Mouse (Mus musculus) hematopoietic stem cell, adult 5-6 weeks (primary cell): ENCODE measurements around the gene Slc4a1. TPM values are rescaled to one million over a fixed set of nuclear protein-coding genes. Genes with fewer than 3 reads are reported as not detected.

Source experiments
- ATAC-seq, 2 experiments: fragments of 125-278 bp in 1 of 2; replicated peaks in 1 of 2; 2 replicates each; pipeline ENCODE4 v1.8.0; 2016 to 2017; ENCODE audit warnings: inconsistent platforms in 2 of 2, mild to moderate bottlenecking in 2 of 2, moderate number of reproducible peaks in 2 of 2, low read depth in 1 of 2, moderate TSS enrichment in 1 of 2; ENCODE audit not compliant: low FRiP score in 2 of 2, poor library complexity in 2 of 2, severe bottlenecking in 2 of 2, insufficient read depth in 1 of 2, low TSS enrichment in 1 of 2
- total RNA-seq: library from RNA; stranded (forward); fragments of 172-1452, 232-1000 nt; gene quantifications from 2 replicates; pipeline ENCODE4 v1.2.3, GENCODE M21; 2017

The Slc4a1 gene
- total RNA-seq, 1 experiment from 2014 or later = 9.8 TPM

DNA sequence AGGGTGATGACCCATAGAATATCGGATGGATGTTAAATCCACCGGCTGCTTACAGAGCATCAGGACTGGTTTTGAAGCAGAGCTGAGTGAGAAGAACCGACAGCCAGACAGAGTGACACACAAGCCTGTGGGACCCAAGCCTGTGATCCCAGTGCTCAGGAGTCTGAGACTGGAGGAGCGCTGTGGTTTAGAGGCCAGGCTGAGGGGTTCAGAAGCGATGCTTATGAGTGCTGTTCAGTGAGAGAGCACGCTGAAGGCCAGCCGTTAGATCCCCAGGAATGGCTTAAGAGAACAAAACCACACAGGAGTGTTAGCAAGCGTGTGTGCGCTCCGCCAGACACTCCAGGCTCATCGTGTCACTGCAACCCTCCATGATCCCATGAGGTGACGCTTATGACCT, 23.3 kb downstream of the Slc4a1 start:
- ATAC-seq = no peak

DNA sequence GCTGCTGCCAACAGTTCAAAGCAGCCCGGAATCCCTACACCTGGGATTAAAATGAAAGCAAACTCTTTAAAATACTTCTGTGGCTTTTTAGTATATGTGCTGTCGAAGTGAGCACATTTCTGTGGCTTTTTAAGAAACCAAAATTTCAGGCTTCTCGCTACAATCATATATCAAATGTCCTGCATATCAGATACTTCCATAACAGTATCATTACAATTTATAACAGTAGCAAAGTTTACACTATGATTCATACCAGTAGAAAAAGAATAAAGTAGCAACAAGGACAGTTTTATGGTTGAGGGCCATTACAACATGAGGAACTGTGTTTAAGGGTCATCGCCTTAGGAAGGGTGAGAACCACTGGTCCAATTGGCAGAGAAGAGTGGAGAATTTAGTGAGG, 24.9 kb downstream of the Slc4a1 start:
- ATAC-seq = no peak

DNA sequence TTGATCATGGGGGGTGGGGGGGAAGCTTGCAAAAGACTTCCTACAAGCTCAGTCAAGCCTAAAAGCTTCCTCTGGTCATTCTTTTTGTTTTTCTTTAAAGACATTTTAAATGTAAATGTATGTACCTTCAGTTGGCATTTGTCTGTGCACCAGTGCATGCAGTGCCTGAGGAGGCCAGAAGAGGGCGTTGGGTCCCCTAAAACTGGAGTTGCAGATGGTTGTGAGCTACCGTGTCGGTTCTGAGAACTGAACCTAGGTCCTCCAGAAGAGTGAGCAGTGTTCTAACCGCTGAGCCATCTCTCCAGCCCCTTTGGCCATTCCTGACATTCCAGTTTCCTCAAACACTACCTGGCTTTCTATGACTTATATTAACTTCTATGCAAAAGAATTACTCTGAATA, 26.4 kb downstream of the Slc4a1 start:
- no peak for ATAC-seq

GRCm38 (mm10) chr11:102339195-102339594, 26.8 kb downstream of the Slc4a1 start:
- ATAC-seq = 0 out of 4 replicates have a peak, but pooled peaks of 1 of the 2 experiments have one; percentile 5

DNA sequence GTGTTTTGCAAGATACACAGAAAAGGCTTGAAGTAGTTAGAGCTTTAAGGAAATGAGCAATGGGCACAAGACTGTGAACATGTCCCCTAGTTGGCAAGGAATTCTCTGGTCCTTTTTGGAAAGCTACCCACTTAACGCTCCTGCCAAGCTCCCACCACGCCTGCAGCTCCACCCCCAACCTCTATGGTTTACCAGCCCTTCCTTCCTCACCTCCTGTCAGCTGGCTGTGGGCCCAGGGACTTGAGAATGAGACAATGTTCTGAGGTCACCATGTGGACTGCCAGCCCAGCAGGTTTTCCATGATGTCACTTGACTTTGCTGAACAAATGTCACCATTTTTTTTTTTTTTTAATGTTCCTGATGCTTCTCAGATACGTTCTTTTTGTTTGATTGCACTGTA, 27.4 kb downstream of the Slc4a1 start:
- ATAC-seq = peak; percentile 90 to 96

- ATAC-seq = no peak
Measured at GRCm38 (mm10) chr11:102337921-102338320, 28.1 kb downstream of the Slc4a1 start.

DNA sequence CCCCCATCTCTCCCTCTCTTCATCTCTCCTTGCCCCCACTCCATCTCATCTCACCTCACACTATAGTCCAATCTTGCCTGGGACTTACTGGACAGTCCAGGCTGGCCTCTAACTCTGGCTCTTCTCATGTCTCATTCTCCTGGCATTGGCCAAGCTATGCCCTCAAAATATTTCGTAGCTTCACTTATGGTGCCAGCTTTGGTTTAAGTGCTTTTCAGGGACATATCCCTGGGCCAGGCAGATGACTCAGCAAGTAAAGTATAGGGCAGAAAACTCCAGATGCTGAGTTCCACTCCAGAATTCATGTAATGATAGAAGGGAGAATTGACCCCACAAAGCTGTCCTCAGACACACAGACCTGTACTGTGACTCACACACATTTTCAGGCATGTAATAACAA, 29.8 kb downstream of the Slc4a1 start:
- ATAC-seq = no peak

DNA sequence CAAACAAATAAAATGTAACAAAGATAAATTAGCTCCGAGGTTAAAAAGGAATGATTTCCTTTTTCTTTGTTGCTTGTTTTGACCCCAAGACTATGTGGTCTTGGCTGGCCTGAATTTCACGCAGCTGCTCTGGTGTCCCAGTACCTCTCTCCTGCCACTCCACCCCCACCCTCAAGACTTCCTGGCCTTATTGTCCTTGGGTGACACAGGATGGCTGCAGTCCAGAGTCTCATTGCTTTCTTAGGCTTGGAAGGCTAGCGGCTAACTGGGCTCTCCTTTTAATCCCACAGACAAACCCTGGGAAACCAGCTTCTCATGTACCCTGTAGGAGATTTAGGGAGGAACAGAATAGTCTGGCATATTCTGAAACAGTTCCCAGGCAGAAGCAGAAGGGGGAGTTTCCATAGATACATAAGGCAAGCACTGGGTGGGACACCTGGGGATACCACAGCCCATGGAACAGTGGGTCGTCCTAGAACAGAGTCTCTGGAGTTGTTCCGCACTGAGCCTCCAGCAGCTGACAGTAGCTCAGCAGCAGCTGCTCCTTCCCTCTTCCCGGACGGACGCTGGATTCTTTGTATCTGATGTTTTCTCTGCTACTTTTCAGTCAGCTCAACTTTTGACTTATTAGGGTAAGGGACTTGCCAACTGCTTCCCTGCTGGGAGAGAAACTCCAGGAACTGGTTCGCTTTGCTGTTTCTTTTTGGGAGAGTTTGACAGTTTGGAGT, 30.9 kb downstream of the Slc4a1 start:
- ATAC-seq = no peak

GRCm38 (mm10) chr11:102334010-102334409, 32.0 kb downstream of the Slc4a1 start:
- no peak for ATAC-seq

- ATAC-seq = no peak
Measured at GRCm38 (mm10) chr11:102333061-102333460, 32.9 kb downstream of the Slc4a1 start.

- ATAC-seq = no peak
Measured at GRCm38 (mm10) chr11:102331806-102332205, 34.2 kb downstream of the Slc4a1 start.

DNA sequence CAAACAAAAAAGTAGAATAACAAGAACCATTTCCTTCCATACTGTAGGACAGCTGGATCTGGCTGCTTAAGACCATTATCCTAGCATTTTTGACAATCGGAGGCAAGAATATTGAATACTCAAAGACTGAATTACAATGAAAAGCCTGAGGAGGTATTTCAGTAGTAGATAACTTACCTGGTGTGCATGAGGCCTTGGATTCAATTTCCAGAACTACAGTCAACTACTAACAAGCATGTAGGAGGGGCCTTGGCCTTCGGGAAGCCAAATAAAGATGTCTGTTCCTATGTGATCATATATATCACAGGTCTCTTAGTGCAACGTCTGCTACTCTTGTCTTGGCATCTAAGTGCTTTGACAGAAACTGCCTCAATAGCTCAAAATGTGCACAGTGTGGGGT, 36.0 kb downstream of the Slc4a1 start:
- no peak for ATAC-seq

DNA sequence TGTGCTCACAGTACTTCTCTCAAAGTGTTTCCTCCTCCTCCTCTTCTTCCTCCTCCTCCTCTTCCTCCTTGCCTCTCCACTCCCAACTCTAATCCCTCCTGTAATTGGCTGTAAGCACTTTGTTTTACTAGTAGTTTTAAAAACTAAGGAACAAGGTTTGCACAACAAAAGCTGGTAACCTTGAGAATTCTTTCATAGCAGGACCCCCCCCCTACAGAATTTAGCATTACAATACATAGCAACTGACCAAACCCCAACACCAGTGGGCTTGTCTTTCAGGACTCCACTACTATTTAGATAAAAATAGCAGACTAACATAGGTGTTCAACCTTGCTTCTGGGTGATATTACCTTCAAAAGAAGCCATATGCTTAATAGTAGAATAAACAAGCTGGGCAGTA, 36.5 kb downstream of the Slc4a1 start:
- no peak for ATAC-seq

- no peak for ATAC-seq
Measured at GRCm38 (mm10) chr11:102327839-102328238, 38.2 kb downstream of the Slc4a1 start.

DNA sequence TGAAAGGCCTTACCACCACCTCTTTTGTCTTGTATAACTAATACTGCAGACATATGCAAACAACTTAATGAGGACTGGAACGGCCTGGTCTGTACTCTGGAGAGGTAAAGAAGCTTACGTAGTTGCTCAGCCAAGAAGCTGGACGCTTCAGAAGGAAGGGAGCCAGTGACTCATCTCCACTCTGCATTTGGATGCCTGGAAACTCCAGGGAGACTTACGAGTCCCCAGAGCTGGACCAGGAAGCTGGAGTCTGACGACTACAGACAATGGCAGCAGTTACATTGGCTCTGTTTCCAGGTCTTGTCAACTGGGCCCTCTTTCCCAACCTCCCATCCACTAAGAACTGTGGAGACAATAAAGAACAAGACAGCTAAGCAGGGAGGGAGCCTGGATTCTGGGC, 38.8 kb downstream of the Slc4a1 start:
- ATAC-seq = no peak

- no peak for ATAC-seq
Measured at GRCm38 (mm10) chr11:102323516-102323915, 42.5 kb downstream of the Slc4a1 start.

DNA sequence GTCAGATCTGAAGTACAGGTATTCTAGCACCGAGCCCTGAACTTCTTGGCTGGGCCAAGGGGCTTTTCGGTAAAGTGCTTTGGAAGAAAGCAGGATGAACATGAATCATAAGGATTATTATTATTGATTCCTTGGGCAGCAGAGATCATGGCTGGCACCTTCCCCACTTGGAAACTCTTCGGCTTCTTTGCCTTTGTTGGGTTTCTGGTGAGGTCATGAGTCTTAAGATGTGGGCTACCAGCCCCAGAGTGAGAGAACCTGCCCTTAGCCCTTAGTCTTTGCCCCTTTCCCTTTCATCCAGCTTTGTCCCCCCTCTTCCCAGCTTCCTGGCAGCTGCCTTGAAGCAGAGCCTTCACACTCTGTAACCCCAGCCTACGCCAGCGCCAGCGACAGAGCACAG, 44.1 kb downstream of the Slc4a1 start:
- ATAC-seq = no peak

GRCm38 (mm10) chr11:102320686-102321005, 45.4 kb downstream of the Slc4a1 start:
- ATAC-seq = no peak

GRCm38 (mm10) chr11:102319941-102320685, 45.9 kb downstream of the Slc4a1 start:
- ATAC-seq = peak; percentile 19 to 50
